Mouse (Mus musculus): ENCODE data around the gene Sapcd1. TPM values are rescaled to one million over a fixed set of nuclear protein-coding genes. Genes with fewer than 3 reads are reported as not detected.

Sapcd1 gene
- polyA plus RNA-seq (2012; rRNA removed), result 4.3 and 5.0 TPM in 2 replicates

GRCm38 (mm10) chr17:35027277-35028068, at the start of gene Sapcd1:
TSS of gene Sapcd1 (minus strand) at chr17:35028016.

GRCm38 (mm10) chr17:35076507-35077176, 48.8 kb upstream of the Sapcd1 start, which contains the start of gene Ly6g6e:
TSS of gene Ly6g6e (plus strand) at chr17:35076902.

DNA sequence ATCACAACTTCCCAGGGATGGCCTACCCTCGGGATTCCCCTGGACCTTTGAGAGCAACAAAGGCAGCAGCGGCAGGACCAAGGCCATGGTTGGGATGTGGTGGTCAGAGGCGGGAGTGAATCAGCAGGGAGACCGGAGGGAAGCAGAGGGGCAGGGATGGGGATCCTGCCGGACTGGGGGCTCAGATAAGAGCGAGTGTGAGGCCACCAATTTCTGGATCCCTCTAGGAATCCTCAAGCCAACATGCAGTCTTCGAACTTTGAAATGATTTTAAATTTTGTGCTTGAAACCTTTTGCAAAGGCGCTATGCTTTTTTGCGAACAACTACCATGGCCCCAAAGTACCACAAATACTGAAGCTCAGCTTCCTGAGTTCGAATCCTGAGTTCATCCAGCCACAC, 38.3 kb upstream of the Sapcd1 start, which contains the start of gene Mpig6b:
Mpig6b (minus strand) TSS at position 101 of the 400 bp plus-strand sequence.

GRCm38 (mm10) chr17:35064951-35065947, 37.4 kb upstream of the Sapcd1 start, which contains the start of gene Ly6g6c:
TSS of gene Ly6g6c (plus strand) at chr17:35065388.

DNA sequence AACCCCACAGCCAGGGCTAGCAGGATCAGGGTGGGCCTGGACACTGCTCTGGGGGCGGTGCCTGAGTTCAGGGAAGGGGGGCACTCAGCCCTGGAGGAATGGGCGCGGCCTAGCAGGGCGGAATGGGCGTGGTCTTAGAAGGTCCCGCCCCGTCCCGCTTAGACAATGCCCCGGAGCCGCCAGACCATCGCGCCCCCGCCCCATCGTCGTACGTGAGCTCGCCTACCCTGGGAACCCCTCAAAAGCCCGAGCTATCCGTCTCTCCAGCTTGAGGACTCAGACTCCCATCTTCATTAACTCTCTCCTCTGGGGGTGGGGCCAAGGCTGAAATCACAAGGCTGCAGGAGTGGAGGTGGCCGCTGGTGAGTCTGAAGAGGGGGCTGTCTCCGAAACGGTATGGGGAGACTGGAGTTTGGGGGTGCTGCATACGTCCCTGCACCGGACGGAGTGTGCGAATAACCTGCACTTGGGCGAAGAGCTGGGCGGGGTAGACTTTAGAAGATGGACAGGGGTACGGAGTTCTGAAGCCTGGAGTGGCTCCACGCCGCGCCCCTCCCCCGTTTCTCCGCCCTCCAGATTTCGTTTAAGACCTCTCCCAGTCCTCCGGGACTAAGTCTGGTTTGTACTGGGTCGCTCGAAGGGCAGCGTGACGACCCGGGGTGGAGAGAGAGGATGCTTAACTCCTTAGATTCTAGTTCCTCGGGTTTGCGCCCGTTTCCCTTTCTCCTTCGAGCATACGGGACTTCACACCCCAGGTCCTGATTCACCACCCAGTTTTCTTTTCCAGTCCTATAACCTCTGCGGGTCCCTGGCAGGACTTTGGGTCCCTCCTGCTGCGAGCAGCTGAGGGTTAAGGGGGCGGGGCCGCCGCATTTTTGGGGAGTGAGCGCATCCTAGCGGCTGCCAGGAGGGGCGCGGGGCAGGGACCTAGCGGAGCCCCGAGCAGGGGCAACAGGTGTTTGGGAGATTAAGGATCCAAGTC, 31.4 kb upstream of the Sapcd1 start, which contains the start of gene Ddah2:
Ddah2 (plus strand) TSS at position 125 of the 982 bp plus-strand sequence.

DNA sequence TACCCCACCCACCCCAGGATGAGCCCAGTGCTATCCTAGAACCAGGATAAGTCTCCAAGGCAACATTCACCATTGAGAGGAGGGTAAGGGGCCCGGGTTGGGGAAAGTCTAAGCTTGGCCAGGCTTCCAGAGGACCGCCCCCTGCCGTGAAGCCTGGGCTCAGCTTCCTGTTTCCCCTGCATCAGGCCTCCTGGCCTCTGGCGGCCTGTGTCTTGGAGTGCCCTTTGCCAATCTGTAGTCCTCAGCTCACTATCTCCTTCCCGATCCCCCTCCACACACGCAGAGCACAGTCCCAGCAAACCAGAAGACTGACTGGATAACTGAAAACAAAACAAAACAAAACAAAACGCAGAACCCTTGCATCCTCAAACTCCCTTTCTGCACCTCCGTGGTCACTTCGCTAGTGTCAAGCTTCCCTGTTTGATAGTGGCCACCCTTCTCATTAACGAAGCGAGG, 21.8 kb upstream of the Sapcd1 start, which contains the start of gene Clic1:
Clic1 (plus strand) TSS at position 406 of the 456 bp plus-strand sequence.

DNA sequence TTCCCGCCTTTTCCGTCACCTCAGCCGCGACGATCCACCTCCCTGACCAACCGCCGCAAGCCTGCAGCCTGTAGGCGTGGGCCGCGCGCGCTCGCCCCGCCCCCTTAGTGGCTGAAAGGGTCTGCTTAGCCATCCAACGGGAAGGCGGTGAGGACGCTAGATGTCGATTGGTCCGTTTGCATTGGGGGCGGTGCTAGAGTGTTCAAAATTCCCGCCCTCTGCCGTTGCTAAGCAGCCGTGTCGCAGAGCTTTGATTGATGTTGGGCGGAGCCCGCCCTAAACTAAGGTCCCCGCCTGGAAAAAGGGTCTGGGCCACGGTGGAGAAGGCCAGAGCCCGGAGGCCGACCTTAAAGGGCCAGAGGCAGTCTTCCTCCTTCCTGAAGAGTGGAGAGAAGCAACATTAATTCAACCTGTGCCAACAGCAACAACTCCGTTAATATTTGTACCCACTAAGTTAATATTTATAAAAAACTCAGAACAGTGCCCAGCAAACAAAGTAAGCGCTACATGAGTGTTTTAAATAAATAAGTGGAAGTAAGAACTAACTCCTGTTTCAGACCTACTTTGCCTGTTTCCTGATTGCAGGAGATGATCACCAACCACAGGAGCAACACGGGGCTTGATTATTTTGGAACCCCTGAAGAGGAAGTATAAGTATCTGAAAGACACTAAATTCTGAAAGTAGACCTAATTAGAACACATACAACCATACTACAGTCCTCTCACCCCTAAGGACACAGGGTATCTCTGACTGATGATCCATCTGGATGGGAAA, 19.1 kb upstream of the Sapcd1 start, which contains the start of gene Msh5:
Msh5 (minus strand) TSS at position 65 of the 775 bp plus-strand sequence.

GRCm38 (mm10) chr17:35016376-35016775, 11.4 kb downstream of the Sapcd1 start, which contains the start of gene Vwa7:
TSS of gene Vwa7 (plus strand) at chr17:35016579.

GRCm38 (mm10) chr17:35000717-35001451, 26.9 kb downstream of the Sapcd1 start, which contains the start of gene Vars:
TSS of gene Vars (plus strand) at chr17:35000987.

DNA sequence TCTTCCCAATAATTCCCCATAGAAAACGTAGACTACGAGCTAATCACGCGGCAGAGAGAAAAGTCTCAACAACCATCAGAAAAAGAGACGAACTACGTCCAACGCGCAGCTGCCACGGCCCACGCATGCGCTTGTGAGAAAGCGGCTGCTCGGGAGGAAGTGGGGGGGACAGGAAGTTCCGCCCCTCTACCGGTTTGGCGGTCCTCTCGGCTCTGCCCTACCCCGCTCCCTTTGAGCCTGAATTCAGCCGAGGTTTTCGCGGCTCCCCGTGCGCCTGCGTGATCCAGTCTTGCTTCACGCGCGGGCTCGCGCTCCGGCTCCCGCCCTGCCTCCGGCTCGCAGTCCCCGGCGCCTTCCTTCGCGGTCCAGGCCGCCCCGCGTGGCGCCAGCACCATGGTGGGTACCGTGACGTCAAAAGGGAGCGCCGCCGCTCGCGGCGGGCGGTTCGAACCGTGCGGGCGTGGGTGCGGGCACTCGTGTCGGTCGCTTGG, 46.1 kb downstream of the Sapcd1 start, which contains the start of gene Lsm2:
Lsm2 (plus strand) TSS at position 173 of the 491 bp plus-strand sequence.

Other genes starting within 250 kb of the Sapcd1 start
- gene Cyp21a1, start 223.5 kb downstream of the Sapcd1 start, polyA plus RNA-seq (2012; rRNA removed), result not detected in 2 replicates
- 12.4 and 13.7 TPM in 2 replicates for gene Stk19, start 191.1 kb downstream of the Sapcd1 start, polyA plus RNA-seq (2012; rRNA removed)
- 16.6 and 19.9 TPM in 2 replicates for gene Dxo, start 191.0 kb downstream of the Sapcd1 start, polyA plus RNA-seq (2012; rRNA removed)
- gene Skiv2l, start 177.8 kb downstream of the Sapcd1 start, polyA plus RNA-seq (2012; rRNA removed), result 18.6 and 23.0 TPM in 2 replicates
- 26.7 and 28.4 TPM in 2 replicates for gene Nelfe, start 177.6 kb downstream of the Sapcd1 start, polyA plus RNA-seq (2012; rRNA removed)
- 687 and 748 TPM in 2 replicates for gene Cfb, start 165.5 kb downstream of the Sapcd1 start, polyA plus RNA-seq (2012; rRNA removed)
- 4.8 and 6.3 TPM in 2 replicates for gene Zbtb12, start 148.5 kb downstream of the Sapcd1 start, polyA plus RNA-seq (2012; rRNA removed)
- 0.04 and 0.05 TPM in 2 replicates for gene Gm20547, start 146.0 kb downstream of the Sapcd1 start, polyA plus RNA-seq (2012; rRNA removed)
- gene C2, start 129.8 kb downstream of the Sapcd1 start, polyA plus RNA-seq (2012; rRNA removed), result 36.4 and 36.8 TPM in 2 replicates
- 30.4 and 37.6 TPM in 2 replicates for gene Ehmt2, start 129.5 kb downstream of the Sapcd1 start, polyA plus RNA-seq (2012; rRNA removed)
- gene Slc44a4, start 113.5 kb downstream of the Sapcd1 start, polyA plus RNA-seq (2012; rRNA removed), result 3.8 and 5.8 TPM in 2 replicates
- 21.1 and 21.2 TPM in 2 replicates for gene Neu1, start 96.8 kb downstream of the Sapcd1 start, polyA plus RNA-seq (2012; rRNA removed)
- gene Hspa1b, start 68.8 kb downstream of the Sapcd1 start, polyA plus RNA-seq (2012; rRNA removed), result 3.1 and 3.3 TPM in 2 replicates
- not detected in 2 replicates for gene Gm20481, start 58.1 kb downstream of the Sapcd1 start, polyA plus RNA-seq (2012; rRNA removed)
- 1.9 and 2.5 TPM in 2 replicates for gene Hspa1a, start 55.9 kb downstream of the Sapcd1 start, polyA plus RNA-seq (2012; rRNA removed)
- gene Hspa1l, start 55.3 kb downstream of the Sapcd1 start, polyA plus RNA-seq (2012; rRNA removed), result 0.06 and 0.07 TPM in 2 replicates
- gene Lsm2, start 46.2 kb downstream of the Sapcd1 start, polyA plus RNA-seq (2012; rRNA removed), result 64.3 and 69.6 TPM in 2 replicates
- 42.1 and 47.2 TPM in 2 replicates for gene Vars, start 27.0 kb downstream of the Sapcd1 start, polyA plus RNA-seq (2012; rRNA removed)
- 0.17 and 0.23 TPM in 2 replicates for gene Vwa7, start 11.4 kb downstream of the Sapcd1 start, polyA plus RNA-seq (2012; rRNA removed)
- gene Msh5, start 18.7 kb upstream of the Sapcd1 start, polyA plus RNA-seq (2012; rRNA removed), result 7.7 and 8.5 TPM in 2 replicates
- gene Clic1, start 21.9 kb upstream of the Sapcd1 start, polyA plus RNA-seq (2012; rRNA removed), result 88.4 and 92.7 TPM in 2 replicates
- gene Ddah2, start 31.0 kb upstream of the Sapcd1 start, polyA plus RNA-seq (2012; rRNA removed), result 13.9 and 14.9 TPM in 2 replicates
- gene Ly6g6c, start 37.4 kb upstream of the Sapcd1 start, polyA plus RNA-seq (2012; rRNA removed), result 0.06 TPM in 1 of 2 replicates, not detected in the other
- gene Mpig6b, start 38.2 kb upstream of the Sapcd1 start, polyA plus RNA-seq (2012; rRNA removed), result 1.5 and 1.9 TPM in 2 replicates
- gene Ly6g6e, start 48.9 kb upstream of the Sapcd1 start, polyA plus RNA-seq (2012; rRNA removed), result 0.28 and 0.30 TPM in 2 replicates
- gene Ly6g6d, start 50.0 kb upstream of the Sapcd1 start, polyA plus RNA-seq (2012; rRNA removed), result 0.71 and 0.79 TPM in 2 replicates
- 4.7 and 4.8 TPM in 2 replicates for gene Ly6g6f, start 57.6 kb upstream of the Sapcd1 start, polyA plus RNA-seq (2012; rRNA removed)
- 32.1 and 32.4 TPM in 2 replicates for gene Abhd16a, start 61.2 kb upstream of the Sapcd1 start, polyA plus RNA-seq (2012; rRNA removed)
- not detected in 2 replicates for gene Ly6g5c, start 80.3 kb upstream of the Sapcd1 start, polyA plus RNA-seq (2012; rRNA removed)
- gene Ly6g5b, start 87.4 kb upstream of the Sapcd1 start, polyA plus RNA-seq (2012; rRNA removed), result 0.46 and 0.64 TPM in 2 replicates
- gene Gpank1, start 93.4 kb upstream of the Sapcd1 start, polyA plus RNA-seq (2012; rRNA removed), result 8.0 and 8.7 TPM in 2 replicates
- 84.1 and 85.2 TPM in 2 replicates for gene Csnk2b, start 94.0 kb upstream of the Sapcd1 start, polyA plus RNA-seq (2012; rRNA removed)
- 1.8 and 2.0 TPM in 2 replicates for gene D17H6S53E, start 98.4 kb upstream of the Sapcd1 start, polyA plus RNA-seq (2012; rRNA removed)
- 464 and 524 TPM in 2 replicates for gene Apom, start 104.0 kb upstream of the Sapcd1 start, polyA plus RNA-seq (2012; rRNA removed)
- gene Bag6, start 107.2 kb upstream of the Sapcd1 start, polyA plus RNA-seq (2012; rRNA removed), result 37.8 and 48.6 TPM in 2 replicates
- 42.6 and 57.5 TPM in 2 replicates for gene Prrc2a, start 136.9 kb upstream of the Sapcd1 start, polyA plus RNA-seq (2012; rRNA removed)
- 10.5 and 12.9 TPM in 2 replicates for gene Aif1, start 148.1 kb upstream of the Sapcd1 start, polyA plus RNA-seq (2012; rRNA removed)
- 69.9 and 71.0 TPM in 2 replicates for gene Lst1, start 160.4 kb upstream of the Sapcd1 start, polyA plus RNA-seq (2012; rRNA removed)
- gene Ltb, start 166.4 kb upstream of the Sapcd1 start, polyA plus RNA-seq (2012; rRNA removed), result 5.2 and 5.9 TPM in 2 replicates
- 1.4 TPM in 2 replicates for gene Tnf, start 174.0 kb upstream of the Sapcd1 start, polyA plus RNA-seq (2012; rRNA removed)
- 0.06 TPM in 1 of 2 replicates, not detected in the other for gene Lta, start 177.3 kb upstream of the Sapcd1 start, polyA plus RNA-seq (2012; rRNA removed)
- 0.08 and 0.26 TPM in 2 replicates for gene Gm16181, start 192.8 kb upstream of the Sapcd1 start, polyA plus RNA-seq (2012; rRNA removed)
- gene Atp6v1g2, start 205.6 kb upstream of the Sapcd1 start, polyA plus RNA-seq (2012; rRNA removed), result 2.0 and 2.3 TPM in 2 replicates
- 5.1 and 5.4 TPM in 2 replicates for gene Nfkbil1, start 207.8 kb upstream of the Sapcd1 start, polyA plus RNA-seq (2012; rRNA removed)
- 170 and 199 TPM in 2 replicates for gene Ddx39b, start 213.7 kb upstream of the Sapcd1 start, polyA plus RNA-seq (2012; rRNA removed)
- 108 and 132 TPM in 2 replicates for gene H2-D1, start 234.7 kb upstream of the Sapcd1 start, polyA plus RNA-seq (2012; rRNA removed)